Mouse (Mus musculus): ENCODE measurements around the gene Arrdc4.

DNA sequence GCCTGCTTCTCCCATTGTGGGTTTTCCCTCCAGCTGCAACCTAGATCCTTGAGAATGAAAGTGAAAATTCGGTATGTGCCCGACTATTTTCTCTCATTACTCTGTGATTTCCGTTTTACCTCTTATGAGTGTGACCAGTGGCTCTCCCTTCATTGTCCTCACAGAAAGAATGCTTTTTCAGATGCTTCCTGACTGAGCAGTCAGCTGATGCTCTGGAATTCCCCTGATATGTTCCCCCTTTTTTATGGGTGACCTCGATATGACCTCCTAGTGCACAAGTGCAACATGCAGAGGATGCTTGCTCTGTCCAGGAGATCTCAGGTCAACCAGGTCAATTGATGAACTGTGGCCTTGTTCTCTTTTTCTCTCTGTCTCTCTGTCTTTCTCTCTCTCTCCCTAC is 56.3 kb downstream of the Arrdc4 start:
- TF ChIP-seq POLR2A (IDR thresholded peaks at IDR 0.05; ENCODE audit: insufficient read depth, low read depth, low read length), result no peak
- TF ChIP-seq CTCF (IDR thresholded peaks at IDR 0.05; ENCODE audit: insufficient read depth, low read depth, low read length), result no peak

Measured in olfactory bulb, adult 2 months (tissue).